Mouse (Mus musculus) neural tube, embryonic 14.5 days (tissue): Measurements from ENCODE around the gene Gm3633. TPM values are rescaled to one million over a fixed set of nuclear protein-coding genes. Genes with fewer than 3 reads are reported as not detected.
"Not testable (repeated sequence)": the region's sequence is repeated elsewhere in the genome, so short reads cannot be mapped to it uniquely, and the experiment has no call there.

Source experiments
- ATAC-seq: fragments of 200-750 bp; cut with Nextera tagmentation; 2 replicates; pipeline ENCODE4 v1.8.0; 2017; ENCODE audit warnings: low read depth, mild to moderate bottlenecking, moderate TSS enrichment, moderate library complexity
- H3K27ac ChIP-seq: fragments of 300-500 bp; sonication (generic); 2 replicates; pipeline ENCODE4 v1.5.1; 2014; ENCODE audit warnings: low read depth, mild to moderate bottlenecking, control low read depth, low read length, moderate library complexity, mixed read lengths
- H3K27me3 ChIP-seq: fragments of 300-500 bp; sonication (generic); 2 replicates; pipeline ENCODE4 v1.6.1; 2014; ENCODE audit warnings: low read length; ENCODE audit not compliant: control insufficient read depth, insufficient read depth
- H3K36me3 ChIP-seq: fragments of 300-500 bp; sonication (generic); 2 replicates; pipeline ENCODE4 v1.6.1; 2014; ENCODE audit warnings: low read length, mixed read lengths; ENCODE audit not compliant: control insufficient read depth, insufficient read depth
- H3K4me1 ChIP-seq: fragments of 300-500 bp; sonication (generic); 2 replicates; pipeline ENCODE4 v1.6.1; 2014; ENCODE audit warnings: low read length; ENCODE audit not compliant: control insufficient read depth, insufficient read depth
- H3K4me2 ChIP-seq: fragments of 300-500 bp; sonication (generic); 2 replicates; pipeline ENCODE4 v1.6.1; 2014; ENCODE audit warnings: mild to moderate bottlenecking, low read depth, low read length, control low read depth
- H3K4me3 ChIP-seq: fragments of 300-500 bp; sonication (generic); 2 replicates; pipeline ENCODE4 v1.5.1; 2014; ENCODE audit warnings: low read depth, low read length, control low read depth, mixed read lengths
- H3K9ac ChIP-seq: fragments of 300-500 bp; sonication (generic); replicated peaks from 2 replicates; pipeline ENCODE4 v1.6.1; 2014; ENCODE audit warnings: low read depth, mild to moderate bottlenecking, control low read depth, low read length, mixed read lengths
- H3K9me3 ChIP-seq: fragments of 300-500 bp; sonication (generic); 2 replicates; pipeline ENCODE4 v1.6.1; 2016; ENCODE audit warnings: low read length; ENCODE audit not compliant: control insufficient read depth
- whole genome bisulfite sequencing: fragments of 180-500 bp; shearing (Covaris S2); extraction: QIAGEN DNeasy Blood & Tissue Kit; methylation state at CpG from one replicate; pipeline ENCODE4 v1.1.7; 2014; 5-methylcytosine and 5-hydroxymethylcytosine counted together
- microRNA-seq: library from miRNA; unstranded; fragments of <30 nt; microRNA quantifications from one replicate; pipeline ENCODE4, GENCODE M21; 2016
- polyA plus RNA-seq: library from polyadenylated mRNA; unstranded; fragments of >200 nt; fragmentation: Nextera tagmentation; extraction: Ambion mirVana; gene quantifications from 2 replicates; pipeline ENCODE4 v1.2.1, GENCODE M21; 2014

Gene Gm3633
- polyA plus RNA-seq: not detected in 2 replicates

DNA sequence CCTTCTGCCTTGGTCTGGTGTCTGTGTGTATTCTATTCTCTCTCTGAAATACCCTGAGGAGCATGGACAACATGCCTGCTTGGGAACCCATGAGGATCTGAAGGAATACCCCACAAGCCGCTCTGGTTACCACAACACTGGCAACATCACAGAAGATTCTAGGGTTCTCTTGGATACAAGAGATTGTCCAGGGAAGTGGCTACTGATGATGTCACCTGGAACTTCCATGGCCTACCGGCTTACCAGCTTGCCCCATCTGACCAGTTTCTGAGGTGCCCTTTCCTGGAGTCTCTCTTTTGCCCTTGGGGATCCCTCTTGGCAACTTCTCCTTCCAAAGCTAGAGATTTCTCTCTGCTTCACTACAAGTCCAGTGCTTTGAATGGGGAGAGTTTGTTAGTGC lies at the start of gene Gm3633:
Gm3633 (minus strand) TSS at position 101 of the 400 bp plus-strand sequence.
- H3K27ac ChIP-seq, ATAC-seq, H3K4me3 ChIP-seq, H3K9me3 ChIP-seq, H3K9ac ChIP-seq, H3K4me2 ChIP-seq, H3K4me1 ChIP-seq, H3K36me3 ChIP-seq, H3K27me3 ChIP-seq: not testable (repeated sequence)
- no CpG with 5 or more reads among the region's 2 CpGs for WGBS

GRCm38 (mm10) chr14:42655638-42656037 lies 13.9 kb upstream of the Gm3633 start, which contains the start of gene Gm10378:
Gene Gm10378, plus strand, starts transcription at chr14:42655938.
- ATAC-seq, H3K9me3 ChIP-seq: not testable (repeated sequence)
- WGBS: no CpG with 5 or more reads among the region's 1 CpGs

DNA sequence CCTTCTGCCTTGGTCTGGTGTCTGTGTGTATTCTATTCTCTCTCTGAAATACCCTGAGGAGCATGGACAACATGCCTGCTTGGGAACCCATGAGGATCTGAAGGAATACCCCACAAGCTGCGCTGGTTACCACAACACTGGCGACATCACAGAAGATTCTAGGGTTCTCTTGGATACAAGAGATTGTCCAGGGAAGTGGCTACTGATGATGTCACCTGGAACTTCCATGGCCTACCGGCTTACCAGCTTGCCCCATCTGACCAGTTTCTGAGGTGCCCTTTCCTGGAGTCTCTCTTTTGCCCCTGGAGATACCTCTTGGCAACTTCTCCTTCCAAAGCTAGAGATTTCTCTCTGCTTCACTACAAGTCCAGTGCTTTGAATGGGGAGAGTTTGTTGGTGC lies 41.9 kb downstream of the Gm3633 start, which contains the start of gene Gm17124:
Gm17124 (minus strand) TSS at position 101 of the 400 bp plus-strand sequence.
- H3K27ac ChIP-seq, H3K4me3 ChIP-seq, H3K9ac ChIP-seq, H3K9me3 ChIP-seq, H3K36me3 ChIP-seq, ATAC-seq, H3K27me3 ChIP-seq, H3K4me2 ChIP-seq, H3K4me1 ChIP-seq: not testable (repeated sequence)
- no CpG with 5 or more reads among the region's 3 CpGs for WGBS

More at GRCm38 (mm10) chr14:42655638-42656037, 13.9 kb upstream of the Gm3633 start, which contains the start of gene Gm10378:
- not testable (repeated sequence) for H3K27ac ChIP-seq, H3K36me3 ChIP-seq, H3K4me1 ChIP-seq, H3K27me3 ChIP-seq, H3K9ac ChIP-seq, H3K4me3 ChIP-seq, H3K4me2 ChIP-seq

Small RNA genes lying within 50 kb of the gene (microRNA-seq; reads per million reads assigned to microRNA genes)
- gene Gm23620 (not detected), gene Gm25228 (not detected)

Other genes starting within 250 kb of the Gm3633 start
- gene Gm8005, start 202.2 kb downstream of the Gm3633 start, polyA plus RNA-seq: not detected in 2 replicates
- not detected in 2 replicates for gene Gm8011, start 178.0 kb downstream of the Gm3633 start, polyA plus RNA-seq
- gene Gm8020, start 139.6 kb downstream of the Gm3633 start, polyA plus RNA-seq: not detected in 2 replicates
- gene Gm8024, start 117.6 kb downstream of the Gm3633 start, polyA plus RNA-seq: not detected in 2 replicates
- gene Gm17124, start 42.0 kb downstream of the Gm3633 start, polyA plus RNA-seq: not detected in 2 replicates
- gene Gm10378, start 14.0 kb upstream of the Gm3633 start, polyA plus RNA-seq: not detected in 2 replicates
- not detected in 2 replicates for gene Gm3015, start 126.9 kb upstream of the Gm3633 start, polyA plus RNA-seq
- not detected in 2 replicates for gene Gm10377, start 156.1 kb upstream of the Gm3633 start, polyA plus RNA-seq
- not detected in 2 replicates for gene Gm21977, start 211.6 kb upstream of the Gm3633 start, polyA plus RNA-seq